Mouse (Mus musculus) liver, embryonic 14.5 days (tissue): ENCODE results near the gene Trim27. TPM values are rescaled to one million over a fixed set of nuclear protein-coding genes. Genes with fewer than 3 reads are reported as not detected.
A peak's percentile ranks its signal among the peaks of the same experiment; 100 is the strongest.

ENCODE experiments used
- ATAC-seq: fragments of 200-750 bp; cut with Nextera tagmentation; 2 replicates; pipeline ENCODE4 v1.8.0; 2017; ENCODE audit warnings: moderate number of reproducible peaks, mild to moderate bottlenecking, moderate library complexity; ENCODE audit not compliant: insufficient read depth
- DNase-seq, 3 experiments: peaks; one replicate each; pipeline ENCODE4 v3.0.0-alpha.2; 2012 to 2013; ENCODE audit warnings: low read depth in 3 of 3, low spot score in 3 of 3
- H3K27ac ChIP-seq: fragments of 300-500 bp; sonication (generic); 2 replicates; pipeline ENCODE4 v1.5.1; 2014; ENCODE audit warnings: moderate library complexity, mild to moderate bottlenecking, control low read depth, inconsistent platforms
- H3K27me3 ChIP-seq: fragments of 300-500 bp; sonication (generic); 2 replicates; pipeline ENCODE4 v1.6.1; 2014; ENCODE audit warnings: mild to moderate bottlenecking, low read length, moderate library complexity; ENCODE audit not compliant: control insufficient read depth, insufficient read depth
- H3K36me3 ChIP-seq: fragments of 300-500 bp; sonication (generic); replicated peaks from 2 replicates; pipeline ENCODE4 v1.6.1; 2014; ENCODE audit warnings: low read depth; ENCODE audit not compliant: control insufficient read depth, insufficient read depth
- H3K4me1 ChIP-seq, 2 experiments: fragments of 200-500 bp in 1 of 2; fragments of 300-500 bp in 1 of 2; sonication (generic) in 1 of 2; replicated peaks; 2 replicates each; pipeline ENCODE4 v1.6.1; 2012 to 2014; ENCODE audit warnings: antibody characterized with exemption in 1 of 2, inconsistent platforms in 1 of 2, low read length in 1 of 2; ENCODE audit not compliant: control insufficient read depth in 2 of 2, insufficient read depth in 2 of 2
- H3K4me2 ChIP-seq: fragments of 300-500 bp; sonication (generic); 2 replicates; pipeline ENCODE4 v1.6.1; 2014; ENCODE audit warnings: low read depth, mild to moderate bottlenecking, control low read depth, moderate library complexity
- H3K4me3 ChIP-seq, 2 experiments: fragments of 200-500 bp in 1 of 2; fragments of 300-500 bp in 1 of 2; sonication (generic) in 1 of 2; 2 replicates each; pipeline ENCODE4 v1.5.1; 2012 to 2014; ENCODE audit warnings: low read depth in 2 of 2, low read length in 2 of 2, mild to moderate bottlenecking in 2 of 2, control low read depth in 1 of 2, inconsistent platforms in 1 of 2, moderate library complexity in 1 of 2; ENCODE audit not compliant: insufficient read depth in 1 of 2
- H3K9ac ChIP-seq: fragments of 300-500 bp; sonication (generic); replicated peaks from 2 replicates; pipeline ENCODE4 v1.6.1; 2014; ENCODE audit warnings: mild to moderate bottlenecking, control low read depth, moderate library complexity
- H3K9me3 ChIP-seq: fragments of 300-500 bp; sonication (generic); 2 replicates; pipeline ENCODE4 v1.6.1; 2016; ENCODE audit warnings: low read length, mixed read lengths; ENCODE audit not compliant: control insufficient read depth
- CTCF ChIP-seq: IDR thresholded peaks from 2 replicates; pipeline ENCODE4 v1.5.1; 2016; ENCODE audit warnings: antibody characterized with exemption, low read depth, control low read depth
- EP300 ChIP-seq: IDR thresholded peaks from 2 replicates; pipeline ENCODE4 v1.6.1; 2016; ENCODE audit warnings: antibody characterized with exemption, low read depth
- WGBS: fragments of 180-500 bp; shearing (Covaris S2); extraction: QIAGEN DNeasy Blood & Tissue Kit; methylation state at CpG from one replicate; pipeline ENCODE4 v1.1.7; 2014; ENCODE audit not compliant: insufficient replicate concordance; 5-methylcytosine and 5-hydroxymethylcytosine counted together
- polyA plus RNA-seq, 2 experiments: library from polyadenylated mRNA; depleted of rRNA in 1 of 2; stranded (reverse) in 1 of 2; unstranded in 1 of 2; fragments of >200 nt; fragmentation: Nextera tagmentation in 1 of 2; extraction: Ambion mirVana in 1 of 2; gene quantifications; 2 replicates each; pipeline versions ENCODE4 v1.2.1 to v1.2.3; 2012 to 2014

Trim27 gene
- polyA plus RNA-seq, 2 experiments: 36.9 to 50.9 TPM

DNA sequence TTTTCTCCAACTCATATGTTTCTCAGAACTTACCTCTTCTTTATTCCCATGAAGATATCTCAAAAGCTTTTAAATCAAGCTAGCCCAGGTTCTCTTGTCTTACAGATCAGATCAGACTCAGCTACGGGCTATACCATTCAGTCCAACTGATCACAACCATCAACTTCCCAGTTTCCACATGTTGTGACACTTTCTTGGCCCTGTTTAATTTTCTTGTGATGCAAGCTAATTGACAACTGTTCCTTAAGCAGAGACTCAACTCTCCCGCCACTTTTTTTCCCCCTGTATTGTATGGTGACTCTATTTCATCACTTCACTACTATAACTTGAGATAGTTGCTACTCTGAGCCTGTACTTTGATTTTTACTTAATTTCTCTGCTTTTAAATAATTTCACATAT lies 17.7 kb upstream of the Trim27 start:
- H3K27ac ChIP-seq: no peak overlapping the region
- H3K9ac ChIP-seq: no peak overlapping the region
- peaks cover 7 to 14% of the 10 kb centered on the region in 2 experiments for H3K4me1 ChIP-seq
- no peaks in the 10 kb centered on the region for H3K9me3 ChIP-seq
- DNase-seq (no peak), ATAC-seq (peak; percentile 33; the same call in 1 of the 2 replicates)
- H3K4me2 ChIP-seq: peak overlapping the region; percentile 94
- TF ChIP-seq EP300 (no peak), CTCF (no peak)
- peak overlapping the region in 1 of 2 experiments; percentile 78; a peak in 2 of 4 replicates for H3K4me3 ChIP-seq
- H3K36me3 ChIP-seq: no peaks in the 10 kb centered on the region
- WGBS: 40% methylated on average over 2 of the region's 2 CpGs
- H3K27me3 ChIP-seq: peaks cover 17% of the 10 kb centered on the region

DNA sequence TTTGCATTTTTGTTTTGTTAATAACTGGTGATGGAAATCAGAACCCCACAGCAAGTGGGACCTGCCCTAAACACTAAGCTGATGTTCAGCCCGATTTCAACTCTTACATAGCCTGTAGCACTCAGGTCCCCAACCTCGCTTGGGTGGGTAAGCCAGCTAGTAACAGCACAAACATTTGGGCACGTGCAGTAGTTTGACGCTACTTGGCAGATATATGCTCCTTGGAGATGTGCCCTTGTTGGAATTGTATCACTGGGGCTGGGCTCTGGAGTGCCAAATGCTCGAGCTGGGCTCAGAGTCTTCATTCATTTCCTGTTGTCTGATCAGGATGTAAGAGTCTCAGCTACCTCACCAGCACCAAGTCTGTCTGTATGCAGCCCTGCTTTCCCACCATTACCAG lies 16.7 kb upstream of the Trim27 start:
- Histone ChIP-seq H3K4me1 (peaks cover 7 to 15% of the 10 kb centered on the region in 2 experiments), H3K9ac (no peak overlapping the region), H3K4me3 (no peak overlapping the region), H3K27me3 (peaks cover 17% of the 10 kb centered on the region), H3K4me2 (no peak overlapping the region), H3K36me3 (no peaks in the 10 kb centered on the region), H3K27ac (no peak overlapping the region), H3K9me3 (no peaks in the 10 kb centered on the region)
- no peak for TF ChIP-seq EP300
- no peak for TF ChIP-seq CTCF
- WGBS: 49% methylated on average over 5 of the region's 5 CpGs
- ATAC-seq (no peak), DNase-seq (no peak)

DNA sequence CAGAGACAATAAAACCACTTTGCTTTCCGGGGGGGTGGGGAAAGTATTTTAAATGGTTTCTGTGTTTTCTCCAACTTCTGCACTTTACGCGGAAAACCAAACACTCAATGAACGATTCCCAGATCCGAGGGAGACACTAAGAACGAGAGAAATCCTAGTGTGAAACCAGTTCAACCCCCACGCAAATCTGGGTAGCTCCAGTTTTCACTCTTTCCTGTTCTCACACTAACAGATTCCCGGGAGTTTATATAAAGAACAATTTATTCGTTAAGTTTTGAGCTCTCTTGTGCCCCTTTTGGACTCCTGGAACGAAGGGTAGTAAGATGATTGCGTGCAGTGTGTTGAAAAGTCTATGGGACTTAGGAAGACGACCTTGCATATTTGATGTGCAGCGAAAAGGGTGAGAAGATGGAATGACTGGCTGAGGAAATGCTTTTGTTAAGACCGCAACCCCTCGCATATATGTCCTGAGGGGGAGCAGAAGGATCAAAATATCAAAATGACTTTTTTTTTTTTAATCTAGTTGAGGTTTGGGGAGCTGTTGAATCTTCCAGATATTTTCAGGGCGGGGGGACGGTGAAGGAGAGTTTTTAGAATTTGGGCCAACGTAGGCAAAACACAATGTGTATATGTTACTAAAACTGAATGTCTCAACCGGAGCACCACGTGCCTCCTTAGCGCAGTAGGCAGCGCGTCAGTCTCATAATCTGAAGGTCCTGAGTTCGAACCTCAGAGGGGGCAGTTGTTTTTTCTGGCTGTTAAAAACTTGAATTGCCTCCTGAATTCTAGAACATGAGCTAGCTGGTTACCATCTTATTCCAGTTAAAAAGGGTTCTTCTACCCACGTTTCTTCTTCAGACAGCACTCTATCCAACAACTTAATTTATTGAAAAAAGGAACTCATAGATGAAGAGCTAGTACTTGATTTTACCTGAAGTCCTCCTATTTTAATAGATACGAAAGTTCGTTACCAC lies 12.0 kb upstream of the Trim27 start:
- Histone ChIP-seq H3K4me1 (peaks cover 8 to 12% of the 10 kb centered on the region in 2 experiments), H3K9ac (peak overlapping the region; percentile 64), H3K27ac (no peak overlapping the region), H3K9me3 (no peaks in the 10 kb centered on the region), H3K36me3 (no peaks in the 10 kb centered on the region), H3K4me2 (peak overlapping the region; percentile 99), H3K4me3 (peak overlapping the region; percentile 73 to 77), H3K27me3 (no peaks in the 10 kb centered on the region; the same call in 1 of the 2 replicates)
- TF ChIP-seq EP300 (no peak; the same call in 1 of the 2 replicates), CTCF (no peak)
- ATAC-seq (peak; percentile 40), DNase-seq (peak in 1 of 3 experiments; percentile 71)
- WGBS: 1% methylated on average over 27 of the region's 27 CpGs

DNA sequence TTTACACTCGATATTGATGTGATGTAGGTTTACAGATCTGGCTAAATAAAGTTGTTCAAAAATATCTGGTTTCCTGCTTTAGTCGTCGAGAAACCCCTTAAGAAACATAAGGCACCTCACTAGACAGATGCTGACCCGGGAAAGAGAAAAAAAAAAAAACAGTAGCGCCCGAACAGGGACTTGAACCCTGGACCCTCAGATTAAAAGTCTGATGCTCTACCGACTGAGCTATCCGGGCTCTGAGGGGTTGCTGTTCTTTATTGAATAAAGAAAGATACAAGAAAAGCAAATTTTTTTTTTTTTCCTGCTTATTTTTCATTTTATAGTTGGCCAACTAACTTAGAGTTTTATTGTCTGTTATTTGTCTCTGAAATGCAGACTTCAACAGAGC lies 11.3 kb upstream of the Trim27 start:
- Histone ChIP-seq H3K27ac (peak overlapping the region; percentile 83), H3K27me3 (no peaks in the 10 kb centered on the region; the same call in 1 of the 2 replicates), H3K9ac (peak overlapping the region; percentile 81), H3K9me3 (no peaks in the 10 kb centered on the region), H3K4me3 (peak overlapping the region; percentile 77 to 98; a peak in 3 of 4 replicates), H3K4me2 (peak overlapping the region; percentile 99), H3K36me3 (no peaks in the 10 kb centered on the region), H3K4me1 (peaks cover 8 to 13% of the 10 kb centered on the region in 2 experiments)
- TF ChIP-seq CTCF: no peak
- TF ChIP-seq EP300: no peak; the same call in 1 of the 2 replicates
- peak in 1 of 3 experiments; percentile 56 for DNase-seq
- ATAC-seq: peak; percentile 44; the same call in 1 of the 2 replicates
- WGBS: under 1% methylated on average over 8 of the region's 8 CpGs

DNA sequence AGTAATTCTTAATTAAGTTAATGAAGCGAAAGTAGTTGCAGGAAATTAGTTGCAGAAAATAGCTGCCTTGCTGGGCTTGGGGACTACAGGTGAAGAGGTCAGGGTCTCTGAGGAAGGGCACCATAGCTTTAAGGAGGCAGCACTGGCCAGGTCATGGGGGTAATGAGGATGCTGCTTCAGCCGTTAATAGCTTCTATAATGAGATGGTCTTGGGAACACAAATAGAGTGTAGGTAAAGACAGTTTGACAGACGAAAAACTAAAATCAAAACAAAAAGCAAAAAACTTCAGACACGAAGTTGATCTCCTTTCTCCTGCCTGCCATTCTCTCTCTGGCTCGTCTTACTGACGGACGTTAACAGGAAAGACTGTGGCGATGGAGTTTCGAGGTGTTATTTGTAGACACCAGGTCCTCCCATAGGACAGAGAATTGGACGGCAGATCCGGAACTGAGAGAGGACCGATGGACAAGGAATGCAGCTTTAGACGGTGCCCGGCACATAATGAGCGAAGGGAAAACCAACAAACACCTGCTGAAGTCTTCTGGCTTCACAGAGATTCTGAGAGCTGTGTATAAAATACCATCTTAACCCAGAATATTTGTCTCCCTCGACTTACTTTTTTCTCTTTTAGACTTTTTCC lies 10.8 kb upstream of the Trim27 start:
- Histone ChIP-seq H3K9ac (peak overlapping the region; percentile 81), H3K27ac (peak overlapping the region; percentile 83), H3K9me3 (no peaks in the 10 kb centered on the region), H3K4me3 (peak overlapping the region; percentile 77 to 98), H3K4me1 (peaks cover 8 to 19% of the 10 kb centered on the region in 2 experiments), H3K4me2 (peak overlapping the region; percentile 99), H3K36me3 (no peaks in the 10 kb centered on the region), H3K27me3 (no peaks in the 10 kb centered on the region; the same call in 1 of the 2 replicates)
- peak in 1 of 3 experiments; percentile 65 for DNase-seq
- no peak for ATAC-seq
- TF ChIP-seq EP300: no peak
- TF ChIP-seq CTCF: no peak
- WGBS: 0% methylated on average over 16 of the region's 16 CpGs
